Mouse (Mus musculus) embryonic facial prominence, embryonic 10.5 days (tissue): ENCODE results near the gene Fbxo2. TPM values are rescaled to one million over a fixed set of nuclear protein-coding genes. Genes with fewer than 3 reads are reported as not detected.
"Not testable (repeated sequence)": the region's sequence is repeated elsewhere in the genome, so short reads cannot be mapped to it uniquely, and the experiment has no call there.

Experiments
- DNase-seq: peaks from one replicate; pipeline ENCODE4 v3.0.0-alpha.2; 2017; ENCODE audit warnings: low spot score
- H3K27ac ChIP-seq: fragments of 300-500 bp; sonication (generic); replicated peaks from 2 replicates; pipeline ENCODE4 v1.5.1; 2016; ENCODE audit warnings: mild to moderate bottlenecking
- H3K27me3 ChIP-seq: fragments of 300-500 bp; sonication (generic); replicated peaks from 2 replicates; pipeline ENCODE4 v1.6.1; 2016; ENCODE audit warnings: low read depth, mild to moderate bottlenecking; ENCODE audit not compliant: poor library complexity, severe bottlenecking
- H3K36me3 ChIP-seq: fragments of 300-500 bp; sonication (generic); replicated peaks from 2 replicates; pipeline ENCODE4 v1.6.1; 2016; ENCODE audit warnings: mild to moderate bottlenecking, moderate library complexity
- H3K4me1 ChIP-seq: fragments of 300-500 bp; sonication (generic); 2 replicates; pipeline ENCODE4 v1.6.1; 2016
- H3K4me3 ChIP-seq: fragments of 300-500 bp; sonication (generic); 2 replicates; pipeline ENCODE4 v1.5.1; 2016; ENCODE audit warnings: mild to moderate bottlenecking, moderate library complexity
- H3K9me3 ChIP-seq: fragments of 300-500 bp; sonication (generic); 2 replicates; pipeline ENCODE4 v1.6.1; 2016; ENCODE audit warnings: mild to moderate bottlenecking
- WGBS: fragments of 180-500 bp; shearing (Covaris S2); methylation state at CpG from one replicate; pipeline ENCODE4 v1.1.7; 2016; 5-methylcytosine and 5-hydroxymethylcytosine counted together
- microRNA-seq: library from miRNA; unstranded; fragments of <30 nt; microRNA quantifications from one replicate; pipeline ENCODE4, GENCODE M21; 2017
- polyA plus RNA-seq: library from polyadenylated mRNA; unstranded; fragments of >200 nt; fragmentation: Nextera tagmentation; extraction: Ambion mirVana; gene quantifications from 2 replicates; pipeline ENCODE4 v1.2.1, GENCODE M21; 2016

The Fbxo2 gene
- polyA plus RNA-seq, 1 experiment from 2014 or later: 0.82 TPM

- not testable (repeated sequence) for H3K27ac ChIP-seq, H3K9me3 ChIP-seq, H3K36me3 ChIP-seq, DNase-seq, H3K4me3 ChIP-seq
- Histone ChIP-seq H3K4me1 (peaks cover 19% of the 10 kb centered on the region), H3K27me3 (peaks cover 15% of the 10 kb centered on the region; the same call in 1 of the 2 replicates)
- WGBS: 87% methylated on average over 1 of the region's 1 CpGs
Observed at GRCm38 (mm10) chr4:148188767-148189166, 28.3 kb downstream of the Fbxo2 start.

- 36% methylated on average over 11 of the region's 11 CpGs for WGBS
- Histone ChIP-seq H3K27me3 (peaks cover 16% of the 10 kb centered on the region; the same call in 1 of the 2 replicates), H3K4me1 (peaks cover 4% of the 10 kb centered on the region), H3K36me3 (no peaks in the 10 kb centered on the region), H3K27ac (no peak overlapping the region), H3K9me3 (no peaks in the 10 kb centered on the region), H3K4me3 (no peak overlapping the region; the same call in 1 of the 2 replicates)
- DNase-seq: no peak
Observed at GRCm38 (mm10) chr4:148192707-148193245, 32.4 kb downstream of the Fbxo2 start.

GRCm38 (mm10) chr4:148194400-148194799 lies 34.0 kb downstream of the Fbxo2 start:
- peaks cover 9% of the 10 kb centered on the region for H3K4me1 ChIP-seq
- H3K4me3 ChIP-seq: no peak overlapping the region
- no peaks in the 10 kb centered on the region for H3K36me3 ChIP-seq

GRCm38 (mm10) chr4:148198721-148199120 lies 38.3 kb downstream of the Fbxo2 start:
- H3K4me3 ChIP-seq: no peak overlapping the region
- H3K4me1 ChIP-seq: peaks cover 11% of the 10 kb centered on the region; the same call in 1 of the 2 replicates
- peaks cover 33% of the 10 kb centered on the region for H3K27me3 ChIP-seq
- no peaks in the 10 kb centered on the region for H3K9me3 ChIP-seq
- H3K36me3 ChIP-seq: no peaks in the 10 kb centered on the region
- no peak overlapping the region for H3K27ac ChIP-seq
- no peak for DNase-seq
- WGBS: 44% methylated on average over 10 of the region's 10 CpGs

More at GRCm38 (mm10) chr4:148194400-148194799, 34.0 kb downstream of the Fbxo2 start:
- no peak for DNase-seq
- H3K27ac ChIP-seq: no peak overlapping the region
- H3K9me3 ChIP-seq: no peaks in the 10 kb centered on the region
- peaks cover 27% of the 10 kb centered on the region for H3K27me3 ChIP-seq

- WGBS: 89% methylated on average over 2 of the region's 2 CpGs
- no peak overlapping the region for H3K27ac ChIP-seq
- H3K4me3 ChIP-seq: no peak overlapping the region
- DNase-seq: no peak
- no peaks in the 10 kb centered on the region for H3K36me3 ChIP-seq
- H3K9me3 ChIP-seq: no peaks in the 10 kb centered on the region
- peaks cover 26% of the 10 kb centered on the region for H3K27me3 ChIP-seq
- H3K4me1 ChIP-seq: peaks cover 23% of the 10 kb centered on the region
Observed at GRCm38 (mm10) chr4:148203557-148203956, 43.1 kb downstream of the Fbxo2 start.

- H3K4me3 ChIP-seq: no peak overlapping the region
- peaks cover 21% of the 10 kb centered on the region for H3K4me1 ChIP-seq
- no peaks in the 10 kb centered on the region for H3K9me3 ChIP-seq
- DNase-seq: no peak
- no peaks in the 10 kb centered on the region for H3K36me3 ChIP-seq
- H3K27ac ChIP-seq: no peak overlapping the region
- H3K27me3 ChIP-seq: peaks cover 19% of the 10 kb centered on the region
- 59% methylated on average over 15 of the region's 15 CpGs for WGBS
Observed at GRCm38 (mm10) chr4:148204061-148204872, 43.8 kb downstream of the Fbxo2 start.

- H3K4me3 ChIP-seq: no peak overlapping the region
- peaks cover 13% of the 10 kb centered on the region for H3K27me3 ChIP-seq
- no peaks in the 10 kb centered on the region for H3K9me3 ChIP-seq
- H3K4me1 ChIP-seq: peaks cover 21% of the 10 kb centered on the region
- H3K36me3 ChIP-seq: no peaks in the 10 kb centered on the region
- 75% methylated on average over 6 of the region's 6 CpGs for WGBS
- no peak overlapping the region for H3K27ac ChIP-seq
- no peak for DNase-seq
Observed at GRCm38 (mm10) chr4:148204873-148205232, 44.4 kb downstream of the Fbxo2 start.

GRCm38 (mm10) chr4:148214460-148215136 lies 54.2 kb downstream of the Fbxo2 start:
- Histone ChIP-seq H3K36me3 (no peaks in the 10 kb centered on the region), H3K4me1 (peaks cover 34% of the 10 kb centered on the region), H3K9me3 (no peaks in the 10 kb centered on the region), H3K27ac (no peak overlapping the region), H3K27me3 (peaks cover 42% of the 10 kb centered on the region), H3K4me3 (no peak overlapping the region)
- no peak for DNase-seq
- WGBS: 43% methylated on average over 5 of the region's 5 CpGs

- no peak overlapping the region for H3K4me3 ChIP-seq
- H3K27me3 ChIP-seq: peaks cover 50% of the 10 kb centered on the region
- DNase-seq: peak; percentile 22
- H3K9me3 ChIP-seq: no peaks in the 10 kb centered on the region
- H3K36me3 ChIP-seq: no peaks in the 10 kb centered on the region
- H3K27ac ChIP-seq: no peak overlapping the region
- 48% methylated on average over 11 of the region's 11 CpGs for WGBS
- H3K4me1 ChIP-seq: peaks cover 34% of the 10 kb centered on the region
Observed at GRCm38 (mm10) chr4:148215264-148215900, 55.0 kb downstream of the Fbxo2 start.

Small RNAs within 50 kb of the gene (microRNA-seq; reads per million reads assigned to microRNA genes)
- gene Mir7022: not detected

Other genes starting within 250 kb of the Fbxo2 start
- 30.9 and 31.0 TPM in 2 replicates for gene Plod1, start 223.9 kb upstream of the Fbxo2 start, polyA plus RNA-seq
- gene 2510039O18Rik, start 219.7 kb upstream of the Fbxo2 start, polyA plus RNA-seq: 10.6 and 12.2 TPM in 2 replicates
- 0.20 TPM in 1 of 2 replicates, not detected in the other for gene Nppb, start 174.8 kb upstream of the Fbxo2 start, polyA plus RNA-seq
- gene Nppa, start 159.9 kb upstream of the Fbxo2 start, polyA plus RNA-seq: 0.20 TPM in 1 of 2 replicates, not detected in the other
- gene Clcn6, start 121.8 kb upstream of the Fbxo2 start, polyA plus RNA-seq: 10.3 and 12.0 TPM in 2 replicates
- 25.2 and 25.4 TPM in 2 replicates for gene Mthfr, start 121.5 kb upstream of the Fbxo2 start, polyA plus RNA-seq
- gene Agtrap, start 72.6 kb upstream of the Fbxo2 start, polyA plus RNA-seq: 13.2 and 14.8 TPM in 2 replicates
- 63.3 and 67.3 TPM in 2 replicates for gene Mad2l2, start 30.2 kb upstream of the Fbxo2 start, polyA plus RNA-seq
- 1.5 and 2.4 TPM in 2 replicates for gene Draxin, start 29.9 kb upstream of the Fbxo2 start, polyA plus RNA-seq
- 8.3 and 10.6 TPM in 2 replicates for gene Fbxo6, start 8.5 kb upstream of the Fbxo2 start, polyA plus RNA-seq
- 18.0 and 21.3 TPM in 2 replicates for gene Fbxo44, start 139 bp upstream of the Fbxo2 start, polyA plus RNA-seq
- 1.1 and 1.7 TPM in 2 replicates for gene Disp3, start 127.3 kb downstream of the Fbxo2 start, polyA plus RNA-seq